Mouse (Mus musculus) brain, embryonic 18.5 days (tissue): ENCODE measurements around the gene Chrm1.
"Not testable (repeated sequence)": the region's sequence is repeated elsewhere in the genome, so short reads cannot be mapped to it uniquely, and the experiment has no call there.

Source experiments
- DNase-seq: peaks from one replicate; pipeline ENCODE4 v3.0.0-alpha.2; 2012; ENCODE audit warnings: low read depth, low spot score

The Chrm1 gene

GRCm38 (mm10) chr19:8716767-8717475 is 53.3 kb downstream of the Chrm1 start:
- no peak for DNase-seq

GRCm38 (mm10) chr19:8718357-8718756 is 54.8 kb downstream of the Chrm1 start:
- DNase-seq, result no peak

DNA sequence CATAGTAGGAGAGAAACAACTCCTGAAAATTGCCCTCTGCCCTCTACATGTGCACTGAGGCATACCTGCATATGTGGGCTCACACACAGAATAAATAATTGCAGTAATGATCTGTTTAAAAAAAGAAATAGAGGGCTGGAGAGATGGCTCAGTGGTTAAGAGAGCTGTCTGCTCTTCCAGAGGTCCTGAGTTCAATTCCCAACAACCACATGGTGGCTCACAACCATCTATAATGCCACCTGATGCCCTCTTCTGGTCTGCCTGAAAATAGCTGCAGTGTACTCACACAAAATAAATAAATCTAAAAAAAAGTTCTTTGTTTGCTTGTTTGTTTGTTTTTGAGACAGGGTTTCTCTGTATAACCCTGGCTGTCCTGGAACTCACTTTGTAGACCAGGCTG is 55.4 kb downstream of the Chrm1 start:
- DNase-seq, result not testable (repeated sequence)

DNA sequence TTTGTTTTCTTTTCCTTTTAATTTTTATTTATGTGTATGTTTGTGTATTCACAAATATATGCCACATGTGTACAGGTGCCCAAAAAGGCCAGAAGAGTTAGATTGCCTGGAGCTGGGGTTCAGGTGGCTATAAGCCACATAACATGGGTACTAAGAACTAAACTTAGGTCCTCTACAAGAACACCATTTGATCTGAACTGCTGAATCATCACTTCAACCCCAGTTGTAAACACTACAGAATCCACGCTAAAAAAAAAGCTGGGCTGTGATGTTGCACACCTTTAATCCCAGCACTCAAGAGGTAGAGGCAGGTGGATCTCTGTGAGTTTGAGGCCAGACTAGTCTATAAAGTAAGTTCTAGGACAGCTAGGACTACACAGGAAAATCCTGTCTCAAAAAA is 57.8 kb downstream of the Chrm1 start:
- no peak for DNase-seq

- DNase-seq, result no peak
These were observed 58.4 kb downstream of the Chrm1 start for GRCm38 (mm10) chr19:8722021-8722420.

DNA sequence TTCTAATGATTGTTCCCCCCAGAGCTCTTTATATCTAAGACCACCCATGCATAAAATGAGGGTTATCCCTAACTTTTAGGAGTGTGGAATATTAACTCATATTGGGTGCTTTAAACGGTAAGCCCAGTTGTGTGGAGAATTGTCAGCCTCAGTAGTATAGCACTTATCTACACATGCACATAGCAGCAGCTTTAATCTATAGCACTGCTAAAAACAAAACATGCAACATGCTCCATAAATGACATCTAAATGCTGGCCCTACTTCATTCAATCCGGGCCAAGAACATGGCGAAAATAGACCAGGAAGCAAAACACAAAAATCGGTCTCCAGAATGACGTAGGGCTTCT is 58.9 kb downstream of the Chrm1 start:
- DNase-seq, result no peak

GRCm38 (mm10) chr19:8722907-8723573 is 59.5 kb downstream of the Chrm1 start, which contains the start of gene Slc3a2:
Gene Slc3a2, minus strand, starts transcription at chr19:8723369.
- peak; percentile 98 for DNase-seq

- DNase-seq, result no peak
These were observed 60.2 kb downstream of the Chrm1 start for GRCm38 (mm10) chr19:8723574-8724346.

GRCm38 (mm10) chr19:8724392-8724791 is 60.8 kb downstream of the Chrm1 start:
- no peak for DNase-seq

DNA sequence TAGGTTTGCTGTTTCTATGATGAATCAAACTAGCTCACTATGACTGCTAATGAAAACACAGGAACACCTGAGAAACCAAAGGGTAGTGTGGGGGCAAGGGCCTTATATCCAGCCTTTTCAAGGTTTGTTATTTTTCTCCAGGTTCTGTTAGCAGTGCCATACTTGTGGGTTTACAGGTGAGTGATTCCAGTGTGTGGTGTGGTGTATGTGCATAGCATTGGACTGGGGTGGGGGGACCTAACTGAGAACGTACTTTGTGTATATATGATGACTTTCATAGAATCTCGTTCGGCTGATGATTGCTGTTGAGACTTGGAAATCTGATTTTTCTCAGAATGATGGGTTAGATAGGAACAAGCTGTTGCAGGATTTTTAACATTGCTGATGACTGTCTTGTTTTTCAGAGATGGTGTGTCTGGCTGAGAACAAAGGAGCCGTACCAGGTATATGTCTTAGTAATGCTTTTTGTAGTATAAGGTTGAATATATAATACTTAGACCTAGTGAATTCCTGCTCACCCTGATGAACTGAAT is 61.6 kb downstream of the Chrm1 start:
- DNase-seq, result no peak

DNA sequence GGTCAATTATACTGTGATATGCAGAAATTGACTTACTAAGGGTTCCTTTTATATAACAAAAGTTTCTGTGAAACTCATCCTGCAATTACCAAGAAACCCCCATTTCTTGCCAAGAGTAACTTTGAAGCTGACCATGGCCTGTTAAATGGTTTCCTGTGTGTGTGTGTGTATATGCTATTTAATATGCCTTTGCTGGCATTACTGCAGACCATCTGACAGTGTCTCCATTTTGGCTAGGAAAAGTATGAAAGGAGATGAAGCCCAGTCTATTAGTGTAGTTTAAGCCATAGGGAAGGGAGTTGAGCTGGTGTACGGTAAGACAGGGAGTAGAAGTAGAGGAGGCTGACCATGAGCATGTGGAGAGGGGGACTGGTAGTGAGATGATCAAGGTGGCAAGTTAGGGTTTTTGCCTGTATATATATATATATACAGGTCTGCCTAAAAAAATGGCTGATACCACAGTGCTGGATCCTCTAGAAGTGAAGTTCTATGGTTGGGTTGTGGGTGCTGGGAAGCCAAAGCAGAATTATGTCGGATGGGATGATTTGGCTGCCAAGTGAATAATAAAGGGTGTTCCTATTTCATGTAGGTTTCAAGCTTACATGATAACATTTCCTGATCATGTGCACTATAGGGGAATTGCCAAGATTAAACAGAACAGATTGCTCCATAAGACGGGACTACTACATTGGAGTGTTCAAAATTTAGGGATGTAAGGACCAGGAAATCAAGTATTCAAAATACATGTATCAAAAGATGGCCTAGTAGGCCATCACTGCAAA is 63.2 kb downstream of the Chrm1 start:
- DNase-seq, result no peak

- DNase-seq, result no peak
These were observed 64.0 kb downstream of the Chrm1 start for GRCm38 (mm10) chr19:8727495-8728114.

DNA sequence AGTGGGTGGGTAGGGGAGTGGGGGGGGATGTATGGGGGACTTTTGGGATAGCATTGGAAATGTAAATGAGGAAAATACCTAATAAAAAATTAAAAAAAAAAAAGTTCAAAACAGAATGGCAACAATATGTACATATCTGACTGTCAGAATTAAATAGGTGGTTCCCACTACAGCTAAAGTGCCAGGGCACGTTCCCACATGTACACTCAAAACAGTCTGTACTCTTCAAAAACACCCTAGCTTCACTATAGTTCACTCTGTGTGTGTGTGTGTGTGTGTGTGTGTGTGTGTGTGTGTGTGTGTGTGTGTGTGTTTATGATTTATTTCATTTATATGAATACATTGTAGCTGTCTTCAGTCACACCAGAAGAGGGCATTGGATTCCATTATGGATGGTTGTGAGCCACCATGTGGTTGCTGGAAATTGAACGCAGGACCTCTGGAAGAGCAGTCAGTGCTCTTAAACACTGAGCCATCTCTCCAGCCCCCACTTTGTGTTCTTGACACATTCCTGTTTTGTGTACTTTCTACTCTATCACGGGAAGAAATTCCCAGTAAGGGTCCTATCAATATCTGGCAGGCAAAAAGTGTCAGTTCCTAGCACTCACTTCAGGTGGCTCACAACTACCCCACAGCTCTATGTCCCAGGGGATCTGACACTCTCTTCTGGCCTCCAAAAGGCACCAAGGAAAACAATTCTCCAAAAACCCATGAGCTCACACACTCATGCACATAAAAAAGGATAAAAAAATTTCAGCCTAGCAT is 64.9 kb downstream of the Chrm1 start:
- not testable (repeated sequence) for DNase-seq
